Mouse (Mus musculus) MEL (cell line): ENCODE measurements around the gene Bbox1. TPM values are rescaled to one million over a fixed set of nuclear protein-coding genes. Genes with fewer than 3 reads are reported as not detected.

Source experiments
- DNase-seq: peaks from one replicate; pipeline ENCODE4 v3.0.0; 2011; ENCODE audit warnings: low read depth, low spot score
- H3K27ac ChIP-seq: 2 replicates; pipeline ENCODE4 v1.5.1; 2012; ENCODE audit warnings: low read depth, mild to moderate bottlenecking, control low read depth, low read length, moderate library complexity; ENCODE audit not compliant: control insufficient read depth
- H3K27me3 ChIP-seq, 2 experiments: fragments of 150-350 bp in 1 of 2; sonication (generic) in 1 of 2; 2 replicates each; pipeline ENCODE4 v1.6.1; 2012; ENCODE audit warnings: low read length in 2 of 2, mild to moderate bottlenecking in 2 of 2, improper control_type of control experiment in 1 of 2, moderate library complexity in 1 of 2; ENCODE audit not compliant: insufficient read depth in 2 of 2, control insufficient read depth in 1 of 2
- H3K36me3 ChIP-seq, 2 experiments: 2 replicates each; pipeline ENCODE4 v1.6.1; 2012 to 2014; ENCODE audit warnings: low read length in 2 of 2, improper control_type of control experiment in 1 of 2, inconsistent platforms in 1 of 2, mild to moderate bottlenecking in 1 of 2; ENCODE audit not compliant: insufficient read depth in 2 of 2, control insufficient read depth in 1 of 2
- H3K4me1 ChIP-seq, 2 experiments: fragments of 150-350 bp in 1 of 2; sonication (generic) in 1 of 2; 2 replicates each; pipeline ENCODE4 v1.6.1; 2012; ENCODE audit warnings: low read length in 2 of 2, improper control_type of control experiment in 1 of 2, mild to moderate bottlenecking in 1 of 2; ENCODE audit not compliant: insufficient read depth in 2 of 2, control insufficient read depth in 1 of 2
- H3K4me3 ChIP-seq, 2 experiments: fragments of 150-350 bp in 1 of 2; sonication (generic) in 1 of 2; 2 replicates each; pipeline ENCODE4 v1.5.1; 2012; ENCODE audit warnings: low read depth in 2 of 2, low read length in 2 of 2, mild to moderate bottlenecking in 2 of 2, moderate library complexity in 2 of 2, control low read depth in 1 of 2, improper control_type of control experiment in 1 of 2; ENCODE audit not compliant: control insufficient read depth in 1 of 2, insufficient read depth in 1 of 2
- H3K79me2 ChIP-seq: 2 replicates; pipeline ENCODE4 v1.6.1; 2012; ENCODE audit warnings: mild to moderate bottlenecking, low read length, moderate library complexity; ENCODE audit not compliant: control insufficient read depth, poor library complexity, insufficient read depth
- H3K9ac ChIP-seq: 2 replicates; pipeline ENCODE4 v1.6.1; 2012; ENCODE audit warnings: low read depth, mild to moderate bottlenecking, control low read depth, low read length, moderate library complexity; ENCODE audit not compliant: control insufficient read depth, poor library complexity, severe bottlenecking
- H3K9me3 ChIP-seq: fragments of 150-350 bp; sonication (generic); replicated peaks from 2 replicates; pipeline ENCODE4 v1.6.1; 2012; ENCODE audit warnings: mild to moderate bottlenecking, low read length, improper control_type of control experiment, moderate library complexity; ENCODE audit not compliant: insufficient read depth
- CHD1 ChIP-seq: IDR thresholded peaks from 2 replicates; pipeline ENCODE4 v1.6.1; 2012; ENCODE audit warnings: low read depth, mild to moderate bottlenecking, inconsistent platforms, low read length, improper control_type of control experiment
- CHD2 ChIP-seq: IDR thresholded peaks from 2 replicates; pipeline ENCODE4 v1.6.1; 2011; ENCODE audit warnings: low read length, improper control_type of control experiment
- ELF1 ChIP-seq: IDR thresholded peaks from 2 replicates; pipeline ENCODE4 v1.6.1; 2014; ENCODE audit warnings: low read depth, mild to moderate bottlenecking, inconsistent platforms, low read length, improper control_type of control experiment, moderate library complexity
- EP300 ChIP-seq, 2 experiments: IDR thresholded peaks; 2 replicates each; pipeline ENCODE4 v1.6.1; 2011; ENCODE audit warnings: improper control_type of control experiment in 2 of 2, low read length in 2 of 2, low read depth in 1 of 2, mild to moderate bottlenecking in 1 of 2
- ETS1 ChIP-seq: IDR thresholded peaks from 2 replicates; pipeline ENCODE4 v1.6.1; 2012; ENCODE audit warnings: low read depth, mild to moderate bottlenecking, inconsistent platforms, low read length, improper control_type of control experiment, moderate library complexity
- JUND ChIP-seq: IDR thresholded peaks from 2 replicates; pipeline ENCODE4 v1.6.1; 2011; ENCODE audit warnings: low read depth, mild to moderate bottlenecking, improper control_type of control experiment, low read length
- KAT2A ChIP-seq: conservative IDR thresholded peaks from 2 replicates; pipeline ENCODE4 v1.6.1; 2012; ENCODE audit warnings: low read depth, low read length, improper control_type of control experiment, inconsistent platforms
- MAFK ChIP-seq: IDR thresholded peaks from 2 replicates; pipeline ENCODE4 v1.6.1; 2011; ENCODE audit warnings: low read depth, mild to moderate bottlenecking, low read length, improper control_type of control experiment, borderline replicate concordance
- MAZ ChIP-seq: IDR thresholded peaks from 2 replicates; pipeline ENCODE4 v1.6.1; 2012; ENCODE audit warnings: low read depth, mild to moderate bottlenecking, inconsistent platforms, low read length, improper control_type of control experiment
- MEF2A ChIP-seq: IDR thresholded peaks from 2 replicates; pipeline ENCODE4 v1.6.1; 2014; ENCODE audit warnings: low read depth, mild to moderate bottlenecking, inconsistent platforms, low read length, improper control_type of control experiment; ENCODE audit not compliant: poor library complexity, insufficient replicate concordance, severe bottlenecking; ENCODE audit errors: extremely low read depth
- MYB ChIP-seq: IDR thresholded peaks from 2 replicates; pipeline ENCODE4 v1.6.1; 2011; ENCODE audit warnings: mild to moderate bottlenecking, low read depth, low read length, improper control_type of control experiment
- MYC ChIP-seq: IDR thresholded peaks from 2 replicates; pipeline ENCODE4 v1.6.1; 2011; ENCODE audit warnings: low read depth, mild to moderate bottlenecking, low read length, improper control_type of control experiment, moderate library complexity
- NELFE ChIP-seq: IDR thresholded peaks from 2 replicates; pipeline ENCODE4 v1.6.1; 2011; ENCODE audit warnings: low read depth, low read length, improper control_type of control experiment
- POLR2AphosphoS2 ChIP-seq: IDR thresholded peaks from 2 replicates; pipeline ENCODE4 v1.6.1; 2011; ENCODE audit warnings: low read length, improper control_type of control experiment
- RAD21 ChIP-seq: IDR thresholded peaks from 2 replicates; pipeline ENCODE4 v1.6.1; 2011; ENCODE audit warnings: mild to moderate bottlenecking, low read depth, low read length, improper control_type of control experiment
- SIN3A ChIP-seq: IDR thresholded peaks from 2 replicates; pipeline ENCODE4 v1.6.1; 2012; ENCODE audit warnings: low read length, improper control_type of control experiment, inconsistent platforms
- TAL1 ChIP-seq: IDR thresholded peaks from 2 replicates; pipeline ENCODE4 v1.6.1; 2012; ENCODE audit warnings: mild to moderate bottlenecking, inconsistent platforms, low read length, moderate library complexity, mixed read lengths
- TBP ChIP-seq: IDR thresholded peaks from 2 replicates; pipeline ENCODE4 v1.8.0; 2011; ENCODE audit warnings: low read depth, low read length, improper control_type of control experiment
- UBTF ChIP-seq: IDR thresholded peaks from 2 replicates; pipeline ENCODE4 v1.6.1; 2012; ENCODE audit warnings: low read depth, mild to moderate bottlenecking, inconsistent platforms, low read length, improper control_type of control experiment, moderate library complexity, borderline replicate concordance; ENCODE audit not compliant: insufficient read depth
- USF1 ChIP-seq: IDR thresholded peaks from 2 replicates; pipeline ENCODE4 v1.6.1; 2014; ENCODE audit warnings: low read depth, mild to moderate bottlenecking, inconsistent platforms, low read length, improper control_type of control experiment, moderate library complexity
- USF2 ChIP-seq, 2 experiments: IDR thresholded peaks; 2 replicates each; pipeline ENCODE4 v1.6.1; 2011 to 2012; ENCODE audit warnings: improper control_type of control experiment in 2 of 2, low read length in 2 of 2, borderline replicate concordance in 1 of 2, inconsistent platforms in 1 of 2, low read depth in 1 of 2, mild to moderate bottlenecking in 1 of 2; ENCODE audit not compliant: insufficient read depth in 1 of 2
- ZC3H11A ChIP-seq: IDR thresholded peaks from 2 replicates; pipeline ENCODE4 v1.6.1; 2012; ENCODE audit warnings: low read depth, mild to moderate bottlenecking, inconsistent platforms, low read length, improper control_type of control experiment
- ZMIZ1 ChIP-seq: IDR thresholded peaks from 2 replicates; pipeline ENCODE4 v1.6.1; 2012; ENCODE audit warnings: low read depth, mild to moderate bottlenecking, inconsistent platforms, low read length, improper control_type of control experiment, moderate library complexity
- ZNF384 ChIP-seq: IDR thresholded peaks from 2 replicates; pipeline ENCODE4 v1.6.1; 2012; ENCODE audit warnings: low read depth, mild to moderate bottlenecking, inconsistent platforms, low read length, improper control_type of control experiment
- polyA plus RNA-seq, 2 experiments: library from polyadenylated mRNA; stranded (reverse) in 1 of 2; unstranded in 1 of 2; fragments of >175 nt in 1 of 2; fragments of >200 nt in 1 of 2; gene quantifications; 2 replicates each; pipeline versions ENCODE4 v1.2.1 to v1.2.4; 2012; ENCODE audit warnings: low replicate concordance in 2 of 2, low read depth in 1 of 2; ENCODE audit not compliant: insufficient read length in 2 of 2, insufficient read depth in 1 of 2, missing spikeins in 1 of 2
- total RNA-seq: library from RNA; depleted of rRNA; stranded (reverse); fragments of 300-350 nt; gene quantifications from 2 replicates; pipeline ENCODE4 v1.2.3, GENCODE M21; 2012

Bbox1 gene
- total and polyA plus RNA-seq, 3 experiments, result not detected

GRCm38 (mm10) chr2:110302261-110302660, 12.1 kb downstream of the Bbox1 start:
- TF ChIP-seq EP300 (IDR thresholded peaks at IDR 0.05; ENCODE audit: low read depth in 1 of 2, low read length in 2 of 2) (no peak), MYC (no peak), NELFE (no peak), RAD21 (no peak), ETS1 (no peak), CHD1 (no peak), UBTF (no peak), USF1 (no peak), MYB (no peak), SIN3A (no peak), USF2 (IDR thresholded peaks at IDR 0.05; ENCODE audit: borderline replicate concordance in 1 of 2, insufficient read depth in 1 of 2, low read depth in 1 of 2, low read length in 2 of 2) (no peak), MAFK (no peak), TAL1 (no peak)
- TF ChIP-seq, all 39 proteins: peak for 0
- Histone ChIP-seq H3K79me2 (no peaks in the 10 kb centered on the region), H3K27me3 (no peaks in the 10 kb centered on the region), H3K27ac (no peak overlapping the region), H3K9ac (no peak overlapping the region), H3K9me3 (no peaks in the 10 kb centered on the region), H3K36me3 (no peaks in the 10 kb centered on the region), H3K4me1 (no peaks in the 10 kb centered on the region), H3K4me3 (no peak overlapping the region)
- DNase-seq, result no peak

GRCm38 (mm10) chr2:110301314-110301713, 13.0 kb downstream of the Bbox1 start:
- H3K4me1 ChIP-seq, result no peaks in the 10 kb centered on the region

GRCm38 (mm10) chr2:110294927-110295326, 19.4 kb downstream of the Bbox1 start:
- Histone ChIP-seq H3K4me3 (no peak overlapping the region), H3K9ac (no peak overlapping the region), H3K4me1 (no peaks in the 10 kb centered on the region), H3K36me3 (no peaks in the 10 kb centered on the region), H3K27ac (no peak overlapping the region), H3K9me3 (no peaks in the 10 kb centered on the region), H3K27me3 (no peaks in the 10 kb centered on the region), H3K79me2 (no peaks in the 10 kb centered on the region)
- no peak for DNase-seq
- TF ChIP-seq CHD1 (no peak), ZMIZ1 (no peak), MYB (no peak), JUND (no peak), MAFK (no peak), CHD2 (no peak), ZC3H11A (no peak), POLR2AphosphoS2 (no peak), NELFE (no peak), KAT2A (no peak), ZNF384 (no peak), TAL1 (no peak), ELF1 (no peak)

More at GRCm38 (mm10) chr2:110301314-110301713, 13.0 kb downstream of the Bbox1 start:
- Histone ChIP-seq H3K27me3 (no peaks in the 10 kb centered on the region), H3K9me3 (no peaks in the 10 kb centered on the region), H3K36me3 (no peaks in the 10 kb centered on the region), H3K79me2 (no peaks in the 10 kb centered on the region), H3K4me3 (no peak overlapping the region), H3K9ac (no peak overlapping the region), H3K27ac (no peak overlapping the region)
- DNase-seq, result no peak
- TF ChIP-seq MAZ (no peak), MYC (no peak), MEF2A (no peak), ZMIZ1 (no peak), TAL1 (no peak), USF1 (no peak), TBP (no peak)
